Mouse (Mus musculus) megakaryocyte, embryonic 14.5 days (primary cell): ENCODE data around the gene Snrpg.

Experiments
- FLI1 ChIP-seq: IDR thresholded peaks from 2 replicates; pipeline ENCODE4 v1.6.1; 2012; ENCODE audit warnings: low read length, inconsistent platforms, mixed read lengths
- GATA1 ChIP-seq: IDR thresholded peaks from 3 replicates; pipeline ENCODE4 v1.6.1; 2012; ENCODE audit warnings: mixed read lengths, low read length, inconsistent platforms, borderline replicate concordance

- no peak for TF ChIP-seq GATA1
- TF ChIP-seq FLI1 = no peak
Observed at GRCm38 (mm10) chr6:86402681-86403607, 31.8 kb downstream of the Snrpg start.
